Mouse (Mus musculus): Measurements from ENCODE around the gene Srsf4.

DNA sequence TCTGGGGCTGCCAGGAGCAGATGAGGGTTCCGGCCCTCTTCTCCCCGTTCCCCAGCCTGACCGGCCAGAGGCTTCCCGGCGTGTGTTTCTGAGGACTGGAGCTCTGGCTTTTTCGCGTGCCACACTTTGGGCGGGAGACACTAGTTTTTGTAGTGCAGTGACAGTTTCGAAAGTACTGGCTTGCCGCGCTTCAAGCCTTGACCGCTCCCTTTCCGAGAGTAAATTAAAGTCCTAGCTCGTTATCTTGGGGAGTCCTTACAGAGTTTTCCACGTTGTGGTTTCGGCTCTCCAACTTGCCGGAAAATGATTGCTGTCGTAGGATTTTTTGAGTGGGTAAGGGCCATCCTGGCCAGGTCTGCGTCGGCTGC is 736 bp downstream of the Srsf4 start:
- TF ChIP-seq CTCF (conservative IDR thresholded peaks at IDR 0.05 in 1 of 2, IDR thresholded peaks at IDR 0.05 in 1 of 2; ENCODE audit: low read depth in 2 of 2, low read length in 2 of 2): no peak
- TF ChIP-seq USF2 (conservative IDR thresholded peaks at IDR 0.05; ENCODE audit: low read depth, low read length): no peak
- no peak for TF ChIP-seq CHD2 (IDR thresholded peaks at IDR 0.05; ENCODE audit: low read length)
